Comparison of ENCODE assay signal across 22 mouse cellular contexts in genomic region chr19:46110781-46111180, GRCm38 (mm10). TPM values are rescaled to one million over a fixed set of nuclear protein-coding genes. Genes with fewer than 3 reads are reported as not detected.
"Had no signal": no experiment of that assay in that cellular context is flagged by ENCODE, and none has a peak within 500 bp of the region (broad histone marks: within the 10 kb centered on the region; RNA-seq: fewer than 3 reads in every experiment).

No protein-coding gene starts in this region.

- H3K4me2 ChIP-seq: lung, embryonic 14.5 days; midbrain, embryonic 12.5 days; neural tube, embryonic 13.5 days; stomach, embryonic 15.5 days had no signal

- H3K9ac ChIP-seq: lung, embryonic 14.5 days; midbrain, embryonic 12.5 days; neural tube, embryonic 13.5 days; stomach, embryonic 15.5 days had no signal

- DNase-seq: lung, adult 18-20 months; lung, embryonic 14.5 days; lung, postnatal 10 days; lung, postnatal 4 days; midbrain, embryonic 14.5 days; right cerebral cortex, postnatal 14 days; thymus, adult 2 months; thymus, postnatal 25 days; thymus, postnatal 4 days had no signal

- ATAC-seq: midbrain, embryonic 16.5 days had no signal

- H3K4me1 ChIP-seq: midbrain, embryonic 10.5 days; midbrain, embryonic 12.5 days; neural tube, embryonic 13.5 days; stomach, embryonic 15.5 days had no signal

- H3K27ac ChIP-seq: midbrain, embryonic 10.5 days; midbrain, embryonic 12.5 days; neural tube, embryonic 13.5 days; stomach, embryonic 15.5 days; stomach, postnatal 0 days had no signal

- H3K27me3 ChIP-seq: midbrain, embryonic 12.5 days; neural tube, embryonic 13.5 days; stomach, embryonic 15.5 days had no signal

- H3K9me3 ChIP-seq: midbrain, embryonic 10.5 days; midbrain, embryonic 12.5 days; neural tube, embryonic 13.5 days; stomach, embryonic 15.5 days had no signal

- H3K36me3 ChIP-seq: midbrain, embryonic 10.5 days; midbrain, embryonic 12.5 days; neural tube, embryonic 13.5 days; stomach, embryonic 15.5 days had no signal

- H3K4me3 ChIP-seq: midbrain, embryonic 10.5 days; midbrain, embryonic 12.5 days; myocyte; neural tube, embryonic 13.5 days; stomach, embryonic 15.5 days had no signal

RNA-seq across cellular contexts. Expression of gene Elovl3, which starts 20.9 kb away (rescaled TPM):
- total RNA-seq: megakaryocyte, adult 5-6 weeks; megakaryocyte-erythroid progenitor cell, adult 5-6 weeks; neutrophil, adult 5-6 weeks had no signal
- polyA plus RNA-seq: lung, embryonic 14.5 days; midbrain, embryonic 10.5 days; neural tube, embryonic 13.5 days; spleen, adult 2 months; stomach, embryonic 15.5 days; stomach, postnatal 0 days; urinary bladder, adult 2 months had no signal

RNA-seq across cellular contexts. Expression of gene Pitx3, which starts 37.3 kb away (rescaled TPM):
- total RNA-seq: megakaryocyte, adult 5-6 weeks; megakaryocyte-erythroid progenitor cell, adult 5-6 weeks; neutrophil, adult 5-6 weeks had no signal
- polyA plus RNA-seq: lung, embryonic 16.5 days; spleen, adult 2 months; stomach, embryonic 15.5 days had no signal
